In the genomic region with DNA sequence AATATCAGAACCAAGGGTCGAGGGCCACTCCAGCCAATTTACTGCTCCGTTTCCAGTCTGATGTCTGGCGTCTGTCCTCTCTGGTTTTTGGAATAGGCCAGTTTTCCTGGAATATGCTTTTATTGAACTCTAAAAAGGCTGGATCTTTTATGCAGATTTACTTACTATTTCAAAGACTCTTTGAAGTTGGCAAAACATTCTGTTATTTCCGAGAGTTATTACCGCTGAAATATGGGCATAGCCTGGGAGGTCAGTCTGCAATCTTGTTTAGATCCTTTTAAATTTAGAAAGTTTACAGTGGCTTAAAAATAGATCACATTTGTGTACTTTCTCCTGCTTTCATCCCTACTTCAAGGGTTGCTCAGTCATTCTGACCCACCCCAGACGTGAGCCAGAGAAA, we compare ENCODE assay signal across 25 mouse cellular contexts. TPM values are rescaled to one million over a fixed set of nuclear protein-coding genes. Genes with fewer than 3 reads are reported as not detected.
DNase-seq lines count a peak whose midpoint lies in the region; ATAC-seq and TF ChIP-seq lines count a peak whose summit lies in the region.
"Had no signal": no experiment of that assay in that cellular context is flagged by ENCODE, and none has a peak within 500 bp of the region (broad histone marks: within the 10 kb centered on the region; RNA-seq: fewer than 3 reads in every experiment).

No protein-coding gene starts in this region.

- TF ChIP-seq CTCF in kidney, postnatal 0 days (IDR thresholded peaks at IDR 0.05; ENCODE audit: low read depth) = no peak

- H3K36me3 ChIP-seq in kidney, postnatal 0 days (ENCODE audit: insufficient read depth, low read length) = no peaks in the 10 kb centered on the region
- no peaks in the 10 kb centered on the region for H3K36me3 ChIP-seq in kidney, embryonic 14.5 days (ENCODE audit: control insufficient read depth, insufficient read depth, low read length)
- no peaks in the 10 kb centered on the region for H3K36me3 ChIP-seq in lung, embryonic 16.5 days (ENCODE audit: control insufficient read depth, insufficient read depth, low read length)
- no peaks in the 10 kb centered on the region for H3K36me3 ChIP-seq in stomach, embryonic 16.5 days (ENCODE audit: control insufficient read depth, insufficient read depth, low read length)
- H3K36me3 ChIP-seq: embryonic facial prominence, embryonic 10.5 days; embryonic facial prominence, embryonic 13.5 days; forebrain, embryonic 12.5 days; forebrain, embryonic 15.5 days; hindbrain, embryonic 12.5 days; hindbrain, embryonic 15.5 days had no signal

- H3K4me2 ChIP-seq in kidney, postnatal 0 days (ENCODE audit: low read length) = no peak overlapping the region
- H3K4me2 ChIP-seq in kidney, embryonic 14.5 days (replicated peaks; ENCODE audit: low read depth, low read length) = no peak overlapping the region
- H3K4me2 ChIP-seq in lung, embryonic 16.5 days (ENCODE audit: low read depth, low read length) = no peak overlapping the region
- no peak overlapping the region for H3K4me2 ChIP-seq in stomach, embryonic 16.5 days (ENCODE audit: low read depth, low read length)
- H3K4me2 ChIP-seq: embryonic facial prominence, embryonic 13.5 days; forebrain, embryonic 12.5 days; forebrain, embryonic 15.5 days; heart, embryonic 11.5 days; hindbrain, embryonic 12.5 days; hindbrain, embryonic 15.5 days had no signal

- no peak overlapping the region for H3K4me3 ChIP-seq in kidney, postnatal 0 days (replicated peaks; ENCODE audit: low read depth, low read length)
- no peak overlapping the region for H3K4me3 ChIP-seq in kidney, embryonic 14.5 days (ENCODE audit: low read length)
- no peak overlapping the region for H3K4me3 ChIP-seq in lung, embryonic 16.5 days (ENCODE audit: low read length)
- H3K4me3 ChIP-seq in stomach, embryonic 16.5 days (replicated peaks; ENCODE audit: low read length) = no peak overlapping the region
- H3K4me3 ChIP-seq: embryonic facial prominence, embryonic 10.5 days; embryonic facial prominence, embryonic 13.5 days; erythroblast, embryonic 14.5 days; forebrain, embryonic 12.5 days; forebrain, embryonic 15.5 days; hindbrain, embryonic 12.5 days; hindbrain, embryonic 15.5 days had no signal

- 0 out of 2 replicates have a peak overlapping the region, but pooled peaks have one; percentile 44 for H3K27ac ChIP-seq in kidney, postnatal 0 days
- no peak overlapping the region for H3K27ac ChIP-seq in kidney, embryonic 14.5 days (ENCODE audit: low read depth, low read length)
- peak overlapping the region; percentile 48 for H3K27ac ChIP-seq in lung, embryonic 16.5 days (ENCODE audit: low read length)
- peak overlapping the region; percentile 64; the same call in 1 of the 2 replicates for H3K27ac ChIP-seq in stomach, embryonic 16.5 days (ENCODE audit: low read length)
- H3K27ac ChIP-seq: embryonic facial prominence, embryonic 10.5 days; embryonic facial prominence, embryonic 13.5 days; forebrain, embryonic 12.5 days; forebrain, embryonic 15.5 days; hindbrain, embryonic 12.5 days; hindbrain, embryonic 15.5 days had no signal

- DNase-seq in kidney, postnatal 0 days (ENCODE audit: low spot score) = peak; percentile 50
- DNase-seq in lung, postnatal 36 days = no peak
- no peak for DNase-seq in urinary bladder, postnatal 4 days (ENCODE audit: low spot score in 2 of 2)
- DNase-seq: adrenal gland, adult 2 months; adrenal gland, postnatal 14 days; cerebellum, adult 11 months; cerebellum, adult 8-10 months; cerebellum, postnatal 10 days; cerebellum, postnatal 36 days; embryo, embryonic 11 days; gastrocnemius, postnatal 10 days; gastrocnemius, postnatal 36 days; heart, adult 11 months had no signal

- H3K9ac ChIP-seq in kidney, postnatal 0 days (ENCODE audit: low read depth, low read length) = no peak overlapping the region
- H3K9ac ChIP-seq in kidney, embryonic 14.5 days (ENCODE audit: low read depth, low read length) = no peak overlapping the region
- no peak overlapping the region for H3K9ac ChIP-seq in lung, embryonic 16.5 days (ENCODE audit: low read length)
- no peak overlapping the region for H3K9ac ChIP-seq in stomach, embryonic 16.5 days (ENCODE audit: low read length)
- H3K9ac ChIP-seq: embryonic facial prominence, embryonic 13.5 days; forebrain, embryonic 12.5 days; forebrain, embryonic 15.5 days; hindbrain, embryonic 12.5 days; hindbrain, embryonic 15.5 days had no signal

- no peaks in the 10 kb centered on the region for H3K27me3 ChIP-seq in kidney, postnatal 0 days (ENCODE audit: insufficient read depth, low read length)
- H3K27me3 ChIP-seq in kidney, embryonic 14.5 days (ENCODE audit: control insufficient read depth, insufficient read depth, low read length) = no peaks in the 10 kb centered on the region
- no peaks in the 10 kb centered on the region for H3K27me3 ChIP-seq in lung, embryonic 16.5 days (ENCODE audit: control insufficient read depth, insufficient read depth, low read depth, low read length)
- no peaks in the 10 kb centered on the region for H3K27me3 ChIP-seq in stomach, embryonic 16.5 days (ENCODE audit: control insufficient read depth, insufficient read depth, low read length)
- H3K27me3 ChIP-seq: embryonic facial prominence, embryonic 13.5 days; forebrain, embryonic 12.5 days; forebrain, embryonic 15.5 days; hindbrain, embryonic 12.5 days; hindbrain, embryonic 15.5 days had no signal

- WGBS in kidney, postnatal 0 days = 71% methylated on average over 6 of the region's 6 CpGs
- WGBS in kidney, embryonic 14.5 days = 80% methylated on average over 6 of the region's 6 CpGs
- WGBS in lung, embryonic 16.5 days = 48% methylated on average over 6 of the region's 6 CpGs
- 68% methylated on average over 6 of the region's 6 CpGs for WGBS in stomach, embryonic 16.5 days

- ATAC-seq in kidney, postnatal 0 days (replicated peaks; ENCODE audit: low FRiP score, low read depth) = no peak
- ATAC-seq in kidney, embryonic 14.5 days (ENCODE audit: low FRiP score, low TSS enrichment) = no peak
- peak; percentile 23; the same call in 1 of the 2 replicates for ATAC-seq in lung, embryonic 16.5 days (ENCODE audit: low read depth)
- ATAC-seq in stomach, embryonic 16.5 days (ENCODE audit: insufficient read depth, low FRiP score) = no peak
- ATAC-seq: CD4-positive, CD25-positive, alpha-beta regulatory T cell, adult 4 months; forebrain, embryonic 15.5 days had no signal

- H3K9me3 ChIP-seq in kidney, postnatal 0 days (replicated peaks; ENCODE audit: low read length) = no peaks in the 10 kb centered on the region
- no peaks in the 10 kb centered on the region for H3K9me3 ChIP-seq in kidney, embryonic 14.5 days (ENCODE audit: control insufficient read depth, low read length)
- H3K9me3 ChIP-seq in lung, embryonic 16.5 days (ENCODE audit: control insufficient read depth, low read length) = no peaks in the 10 kb centered on the region
- H3K9me3 ChIP-seq in stomach, embryonic 16.5 days (replicated peaks; ENCODE audit: control insufficient read depth, low read length) = no peaks in the 10 kb centered on the region
- H3K9me3 ChIP-seq: embryonic facial prominence, embryonic 10.5 days; embryonic facial prominence, embryonic 13.5 days; forebrain, embryonic 12.5 days; forebrain, embryonic 15.5 days; hindbrain, embryonic 12.5 days; hindbrain, embryonic 15.5 days had no signal

- H3K4me1 ChIP-seq in kidney, postnatal 0 days (replicated peaks; ENCODE audit: insufficient read depth, low read length) = peaks cover 10% of the 10 kb centered on the region
- H3K4me1 ChIP-seq in kidney, embryonic 14.5 days (ENCODE audit: control insufficient read depth, insufficient read depth, low read length) = peaks cover 3% of the 10 kb centered on the region; the same call in 1 of the 2 replicates
- peaks cover 6% of the 10 kb centered on the region for H3K4me1 ChIP-seq in lung, embryonic 16.5 days (replicated peaks; ENCODE audit: control insufficient read depth, insufficient read depth, low read length)
- no peaks in the 10 kb centered on the region for H3K4me1 ChIP-seq in stomach, embryonic 16.5 days (ENCODE audit: control insufficient read depth, insufficient read depth, low read length)
- H3K4me1 ChIP-seq: embryonic facial prominence, embryonic 10.5 days; forebrain, embryonic 12.5 days; forebrain, embryonic 15.5 days; hindbrain, embryonic 12.5 days; hindbrain, embryonic 15.5 days had no signal

RNA-seq across cellular contexts. Expression of a gene that starts 29.4 kb away (rescaled TPM):
- polyA plus RNA-seq in kidney, postnatal 0 days (2015; fragmentation: Nextera tagmentation; extraction: Ambion mirVana) = 96.5 and 99.9 TPM in 2 replicates
- 36.4 and 44.7 TPM in 2 replicates for polyA plus RNA-seq in kidney, embryonic 14.5 days (2014; fragmentation: Nextera tagmentation; extraction: Ambion mirVana)
- 182 and 188 TPM in 2 replicates for polyA plus RNA-seq in lung, embryonic 16.5 days (2015; fragmentation: Nextera tagmentation; extraction: Ambion mirVana)
- polyA plus RNA-seq in stomach, embryonic 16.5 days (2015; fragmentation: Nextera tagmentation; extraction: Ambion mirVana) = 52.8 and 56.1 TPM in 2 replicates
- polyA plus RNA-seq: erythroblast, embryonic 14.5 days had no signal
